Mouse (Mus musculus) heart, postnatal 0 days (tissue): Measurements from ENCODE around the gene Begain. TPM values are rescaled to one million over a fixed set of nuclear protein-coding genes. Genes with fewer than 3 reads are reported as not detected.

Experiments
- ATAC-seq: fragments of 200-750 bp; cut with Nextera tagmentation; 2 replicates; pipeline ENCODE4 v1.8.0; 2017; ENCODE audit warnings: low read depth, moderate number of reproducible peaks, moderate library complexity; ENCODE audit not compliant: insufficient read depth
- DNase-seq: peaks from one replicate; pipeline ENCODE4 v3.0.0-alpha.2; 2016; ENCODE audit warnings: low spot score
- H3K27ac ChIP-seq: fragments of 300-500 bp; sonication (generic); 2 replicates; pipeline ENCODE4 v1.5.1; 2014; ENCODE audit warnings: low read depth, mild to moderate bottlenecking
- H3K27me3 ChIP-seq: fragments of 300-500 bp; sonication (generic); 2 replicates; pipeline ENCODE4 v1.6.1; 2014; ENCODE audit warnings: low read length, mixed read lengths; ENCODE audit not compliant: control insufficient read depth, insufficient read depth
- H3K36me3 ChIP-seq: fragments of 300-500 bp; sonication (generic); replicated peaks from 2 replicates; pipeline ENCODE4 v1.6.1; 2014; ENCODE audit warnings: low read length, mixed read lengths; ENCODE audit not compliant: control insufficient read depth, insufficient read depth
- H3K4me1 ChIP-seq: fragments of 300-500 bp; sonication (generic); 2 replicates; pipeline ENCODE4 v1.6.1; 2014; ENCODE audit warnings: antibody characterized with exemption; ENCODE audit not compliant: control insufficient read depth, insufficient read depth
- H3K4me2 ChIP-seq: fragments of 300-500 bp; sonication (generic); 2 replicates; pipeline ENCODE4 v1.6.1; 2014; ENCODE audit warnings: low read depth, mild to moderate bottlenecking, low read length, moderate library complexity
- H3K4me3 ChIP-seq: fragments of 300-500 bp; sonication (generic); 2 replicates; pipeline ENCODE4 v1.5.1; 2014; ENCODE audit warnings: low read depth, low read length
- H3K9ac ChIP-seq: fragments of 300-500 bp; sonication (generic); replicated peaks from 2 replicates; pipeline ENCODE4 v1.6.1; 2014; ENCODE audit warnings: low read depth, low read length, mixed read lengths
- H3K9me3 ChIP-seq: fragments of 300-500 bp; sonication (generic); replicated peaks from 2 replicates; pipeline ENCODE4 v1.6.1; 2016; ENCODE audit warnings: low read length; ENCODE audit not compliant: control insufficient read depth
- CTCF ChIP-seq: IDR thresholded peaks from 2 replicates; pipeline ENCODE4 v1.5.1; 2016; ENCODE audit warnings: antibody characterized with exemption, control low read depth, low read depth
- EP300 ChIP-seq: IDR thresholded peaks from 2 replicates; pipeline ENCODE4 v1.6.1; 2016; ENCODE audit warnings: antibody characterized with exemption, low read depth
- WGBS: fragments of 180-500 bp; shearing (Covaris S2); extraction: QIAGEN DNeasy Blood & Tissue Kit; methylation state at CpG from one replicate; pipeline ENCODE4 v1.1.7; 2014; 5-methylcytosine and 5-hydroxymethylcytosine counted together
- polyA plus RNA-seq: library from polyadenylated mRNA; unstranded; fragments of >200 nt; fragmentation: Nextera tagmentation; extraction: Ambion mirVana; gene quantifications from 2 replicates; pipeline ENCODE4 v1.2.1, GENCODE M21; 2015
- total RNA-seq: library from RNA; depleted of rRNA; stranded (reverse); fragments of >200 nt; gene quantifications from 2 replicates; pipeline ENCODE4 v1.2.3, GENCODE M21; 2014; ENCODE audit warnings: low replicate concordance

Begain gene
- total and polyA plus RNA-seq, 2 experiments from 2014 or later = 0.33 to 1.6 TPM

DNA sequence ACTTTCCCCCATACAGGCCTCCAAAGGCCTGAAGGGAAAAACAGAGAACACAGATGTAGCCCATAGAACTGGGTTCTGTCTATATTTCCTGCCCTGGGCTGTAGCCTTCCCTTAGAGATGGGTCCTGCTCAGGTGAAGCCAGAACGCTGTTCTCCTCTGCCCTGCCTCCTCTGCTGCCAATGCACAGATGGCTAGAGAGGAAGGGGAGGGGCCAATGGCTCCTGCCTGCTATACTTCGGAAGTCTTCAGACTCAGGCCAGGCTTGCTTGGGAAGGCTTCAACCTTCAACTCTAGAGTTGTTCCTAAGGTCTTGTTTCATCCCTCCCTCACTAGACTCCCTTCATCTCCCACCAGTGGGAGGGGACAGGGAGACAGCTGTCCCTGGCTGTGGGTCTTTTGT, 1.7 kb upstream of the Begain start:
- Histone ChIP-seq H3K4me1 (peaks cover 3% of the 10 kb centered on the region; the same call in 1 of the 2 replicates), H3K27ac (no peak overlapping the region), H3K9me3 (no peaks in the 10 kb centered on the region), H3K27me3 (peaks cover 37% of the 10 kb centered on the region), H3K9ac (no peak overlapping the region), H3K4me3 (no peak overlapping the region), H3K36me3 (no peaks in the 10 kb centered on the region), H3K4me2 (no peak overlapping the region)
- DNase-seq (no peak), ATAC-seq (no peak)
- WGBS = 47% methylated on average over 2 of the region's 2 CpGs
- TF ChIP-seq EP300 (no peak), CTCF (no peak)

DNA sequence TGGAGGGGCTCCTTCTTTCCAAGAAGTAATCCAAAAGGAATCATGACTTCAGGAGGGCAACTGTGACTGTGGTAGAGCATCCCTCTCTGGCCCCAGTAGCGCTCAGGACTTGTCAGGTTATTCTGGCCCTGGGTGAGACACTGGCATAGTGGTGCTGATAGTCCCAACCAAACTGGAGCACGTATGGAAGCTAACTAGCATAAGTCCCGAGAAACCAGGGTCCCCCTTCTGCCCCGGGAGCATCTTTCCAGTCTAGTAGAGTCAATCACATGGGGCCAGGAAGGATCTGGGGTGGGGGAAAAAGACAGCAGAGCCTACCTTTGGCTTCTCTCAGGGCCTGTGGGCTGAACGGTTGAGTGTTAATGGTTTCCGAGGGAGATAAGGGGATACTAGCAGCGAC, 721 bp upstream of the Begain start:
- Histone ChIP-seq H3K9ac (no peak overlapping the region), H3K4me2 (no peak overlapping the region), H3K9me3 (no peaks in the 10 kb centered on the region), H3K27me3 (peaks cover 37% of the 10 kb centered on the region), H3K36me3 (no peaks in the 10 kb centered on the region), H3K27ac (no peak overlapping the region), H3K4me1 (peaks cover 3% of the 10 kb centered on the region; the same call in 1 of the 2 replicates), H3K4me3 (no peak overlapping the region)
- DNase-seq (no peak), ATAC-seq (no peak)
- 49% methylated on average over 7 of the region's 7 CpGs for WGBS
- TF ChIP-seq EP300 = no peak
- TF ChIP-seq CTCF = no peak

- Histone ChIP-seq H3K27me3 (peaks cover 37% of the 10 kb centered on the region), H3K4me1 (peaks cover 3% of the 10 kb centered on the region; the same call in 1 of the 2 replicates), H3K4me3 (peak overlapping the region; percentile 52), H3K36me3 (no peaks in the 10 kb centered on the region), H3K9ac (peak overlapping the region; percentile 53), H3K27ac (no peak overlapping the region), H3K9me3 (no peaks in the 10 kb centered on the region), H3K4me2 (peak overlapping the region; percentile 88)
- TF ChIP-seq EP300 (no peak), CTCF (no peak)
- WGBS = 3% methylated on average over 43 of the region's 59 CpGs
- DNase-seq (no peak), ATAC-seq (peak; percentile 68)
Observed at GRCm38 (mm10) chr12:109067561-109068135, 369 bp downstream of the Begain start.

- no peak for ATAC-seq
Observed at GRCm38 (mm10) chr12:109058660-109059059, 9.4 kb downstream of the Begain start.

DNA sequence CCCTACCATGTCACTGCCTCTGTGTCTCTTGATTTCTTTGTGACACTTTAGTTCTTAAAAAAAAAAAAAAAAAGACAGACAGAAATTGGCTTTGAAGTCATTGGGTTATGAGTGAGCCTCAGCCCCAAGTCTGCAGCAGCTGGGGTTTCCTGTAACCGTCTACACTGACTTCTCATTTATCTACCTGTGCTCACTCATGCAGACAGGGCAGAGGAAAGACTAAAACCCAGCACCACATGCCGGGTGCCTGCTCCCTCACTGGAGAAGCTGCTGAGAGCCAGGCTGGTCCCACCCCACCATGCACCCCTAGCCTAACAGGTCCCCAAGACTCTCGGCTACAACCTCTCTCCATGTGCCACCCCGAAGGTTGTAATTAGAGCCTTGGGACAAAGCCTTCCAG, 10.3 kb downstream of the Begain start:
- no peak for TF ChIP-seq CTCF
- TF ChIP-seq EP300 = no peak
- no peak overlapping the region for H3K9ac ChIP-seq
- peaks cover 52% of the 10 kb centered on the region for H3K27me3 ChIP-seq
- no peak for DNase-seq
- no peaks in the 10 kb centered on the region for H3K4me1 ChIP-seq
- H3K9me3 ChIP-seq = no peaks in the 10 kb centered on the region
- H3K4me2 ChIP-seq = no peak overlapping the region
- H3K4me3 ChIP-seq = no peak overlapping the region
- H3K36me3 ChIP-seq = no peaks in the 10 kb centered on the region
- no peak for ATAC-seq
- H3K27ac ChIP-seq = no peak overlapping the region
- WGBS = 67% methylated on average over 4 of the region's 4 CpGs

More at GRCm38 (mm10) chr12:109058660-109059059, 9.4 kb downstream of the Begain start:
- WGBS = 75% methylated on average over 8 of the region's 8 CpGs
- DNase-seq = no peak
- no peaks in the 10 kb centered on the region for H3K4me1 ChIP-seq
- TF ChIP-seq EP300 = no peak
- no peak for TF ChIP-seq CTCF
- H3K9ac ChIP-seq = no peak overlapping the region
- no peak overlapping the region for H3K4me2 ChIP-seq
- no peak overlapping the region for H3K4me3 ChIP-seq
- no peak overlapping the region for H3K27ac ChIP-seq
- H3K36me3 ChIP-seq = no peaks in the 10 kb centered on the region
- no peaks in the 10 kb centered on the region for H3K9me3 ChIP-seq
- H3K27me3 ChIP-seq = peaks cover 43% of the 10 kb centered on the region

- ATAC-seq = no peak
- Histone ChIP-seq H3K4me3 (peak overlapping the region; percentile 58), H3K36me3 (no peaks in the 10 kb centered on the region), H3K9ac (peak overlapping the region; percentile 11; the same call in 1 of the 2 replicates), H3K27me3 (peaks cover 82% of the 10 kb centered on the region), H3K9me3 (no peaks in the 10 kb centered on the region), H3K4me2 (peak overlapping the region; percentile 86), H3K27ac (no peak overlapping the region), H3K4me1 (no peaks in the 10 kb centered on the region)
- WGBS = under 1% methylated on average over 72 of the region's 105 CpGs
- TF ChIP-seq EP300 = no peak
- TF ChIP-seq CTCF = no peak
- DNase-seq = no peak
Observed at GRCm38 (mm10) chr12:109053020-109053806, 14.8 kb downstream of the Begain start.
